Mouse (Mus musculus) small intestine, adult 2 months (tissue): ENCODE measurements around the gene Ccdc61.

Source experiments
- CTCF ChIP-seq: fragments of 200-500 bp; IDR thresholded peaks from 2 replicates; pipeline ENCODE4 v1.5.1; 2012; ENCODE audit warnings: low read depth, mild to moderate bottlenecking, control low read depth, inconsistent platforms, low read length, moderate library complexity, mixed read lengths; ENCODE audit not compliant: insufficient replicate concordance, insufficient read length; ENCODE audit errors: extremely low read depth
- POLR2A ChIP-seq: fragments of 200-500 bp; IDR thresholded peaks from 2 replicates; pipeline ENCODE4 v1.6.1; 2012; ENCODE audit warnings: low read depth, mild to moderate bottlenecking, control low read depth, inconsistent platforms, low read length, moderate library complexity

DNA sequence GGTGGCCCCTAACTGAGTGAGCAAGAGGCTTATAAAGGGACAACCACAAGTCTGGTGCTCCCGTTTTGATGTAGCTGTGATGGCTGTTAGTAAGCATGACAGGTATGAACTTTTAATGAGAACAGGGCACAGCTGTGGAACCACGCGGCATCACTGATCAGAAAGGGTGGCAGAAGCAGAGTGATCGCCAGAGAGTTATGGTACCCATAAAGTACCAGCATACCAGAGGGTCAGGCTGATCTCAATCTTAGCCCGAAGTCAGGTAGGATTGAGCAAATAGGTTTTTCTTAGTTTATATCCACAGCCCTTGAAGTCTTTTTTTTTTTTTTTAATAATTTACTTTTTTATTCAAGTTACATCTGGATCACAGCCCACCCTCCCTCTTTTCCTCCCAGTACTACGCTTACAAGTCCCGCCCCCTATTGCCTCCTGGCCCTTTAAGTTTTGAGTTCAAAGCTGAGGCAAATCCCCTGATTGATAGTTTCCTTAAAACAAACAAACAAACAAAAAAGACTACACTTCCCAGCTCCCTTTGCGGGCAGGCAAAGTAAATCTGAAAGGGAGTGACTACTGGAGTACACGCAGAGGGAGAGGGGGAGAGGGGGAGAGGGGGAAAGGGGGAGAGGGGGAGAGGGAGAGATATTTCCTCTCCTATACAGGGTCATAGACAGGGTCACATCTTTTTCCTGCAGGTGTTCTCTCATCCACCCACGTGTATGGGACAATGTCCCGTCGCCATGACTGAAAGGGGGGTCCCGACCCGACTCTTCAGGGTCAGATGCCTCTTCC, 38.0 kb downstream of the Ccdc61 start:
- no peak for TF ChIP-seq CTCF
- TF ChIP-seq POLR2A: no peak
